Mouse (Mus musculus): ENCODE data around the gene Myo1c. TPM values are rescaled to one million over a fixed set of nuclear protein-coding genes. Genes with fewer than 3 reads are reported as not detected.

The Myo1c gene
- polyA plus RNA-seq, 1 experiment from 2014 or later: 65.3 TPM

GRCm38 (mm10) chr11:75669853-75670200, 19.5 kb downstream of the Myo1c start:
- Histone ChIP-seq H3K4me2 (replicated peaks) (no peak overlapping the region), H3K27ac (replicated peaks) (no peak overlapping the region), H3K27me3 (no peaks in the 10 kb centered on the region), H3K36me3 (peaks cover 88% of the 10 kb centered on the region), H3K9ac (no peak overlapping the region), H3K4me3 (replicated peaks) (no peak overlapping the region), H3K9me3 (replicated peaks) (no peaks in the 10 kb centered on the region), H3K4me1 (no peaks in the 10 kb centered on the region)
- 87% methylated on average over 12 of the region's 12 CpGs for whole genome bisulfite sequencing
- no peak for ATAC-seq (ENCODE audit: insufficient number of reproducible peaks, low FRiP score, low TSS enrichment, low read depth)

GRCm38 (mm10) chr11:75671426-75672180, 21.3 kb downstream of the Myo1c start:
- Histone ChIP-seq H3K4me2 (replicated peaks) (no peak overlapping the region), H3K4me1 (no peaks in the 10 kb centered on the region), H3K4me3 (replicated peaks) (no peak overlapping the region), H3K36me3 (peaks cover 72% of the 10 kb centered on the region), H3K9ac (no peak overlapping the region), H3K9me3 (replicated peaks) (no peaks in the 10 kb centered on the region), H3K27me3 (no peaks in the 10 kb centered on the region), H3K27ac (replicated peaks) (no peak overlapping the region)
- no peak for ATAC-seq (ENCODE audit: insufficient number of reproducible peaks, low FRiP score, low TSS enrichment, low read depth)
- WGBS: 87% methylated on average over 22 of the region's 22 CpGs

- Histone ChIP-seq H3K4me2 (replicated peaks) (no peak overlapping the region), H3K4me3 (replicated peaks) (no peak overlapping the region), H3K9me3 (replicated peaks) (no peaks in the 10 kb centered on the region), H3K27ac (replicated peaks) (no peak overlapping the region), H3K27me3 (no peaks in the 10 kb centered on the region), H3K36me3 (peaks cover 57% of the 10 kb centered on the region), H3K9ac (no peak overlapping the region), H3K4me1 (0 out of 2 replicates have a peak, but pooled peaks cover under 1% of the 10 kb centered on the region)
- no peak for ATAC-seq (ENCODE audit: insufficient number of reproducible peaks, low FRiP score, low TSS enrichment, low read depth)
- 93% methylated on average over 5 of the region's 5 CpGs for WGBS
Measured at GRCm38 (mm10) chr11:75673411-75673810, 23.1 kb downstream of the Myo1c start.

- Histone ChIP-seq H3K36me3 (peaks cover 42% of the 10 kb centered on the region), H3K4me1 (peaks cover 3% of the 10 kb centered on the region; the same call in 1 of the 2 replicates), H3K4me3 (replicated peaks) (no peak overlapping the region), H3K27ac (replicated peaks) (no peak overlapping the region), H3K27me3 (no peaks in the 10 kb centered on the region), H3K4me2 (replicated peaks) (no peak overlapping the region), H3K9ac (no peak overlapping the region), H3K9me3 (replicated peaks) (no peaks in the 10 kb centered on the region)
- no peak for ATAC-seq (ENCODE audit: insufficient number of reproducible peaks, low FRiP score, low TSS enrichment, low read depth)
- 88% methylated on average over 3 of the region's 3 CpGs for WGBS
Measured at GRCm38 (mm10) chr11:75674875-75675274, 24.6 kb downstream of the Myo1c start.

GRCm38 (mm10) chr11:75677881-75678746, 27.8 kb downstream of the Myo1c start:
- ATAC-seq (ENCODE audit: insufficient number of reproducible peaks, low FRiP score, low TSS enrichment, low read depth): no peak

GRCm38 (mm10) chr11:75678747-75679438, 28.6 kb downstream of the Myo1c start, which contains the start of gene Crk:
Crk (plus strand) TSS chr11:75679259.
- ATAC-seq (ENCODE audit: insufficient number of reproducible peaks, low FRiP score, low TSS enrichment, low read depth): peak; percentile 99
- 0% methylated on average over 55 of the region's 55 CpGs for WGBS
- peak within 1 kb of the TSS; percentile 67 for H3K4me2 ChIP-seq (replicated peaks)
- H3K9ac ChIP-seq: peak within 1 kb of the TSS; percentile 72
- H3K36me3 ChIP-seq: peaks cover 9% of the 10 kb centered on the region
- H3K27ac ChIP-seq (replicated peaks): peak within 1 kb of the TSS; percentile 90
- H3K4me3 ChIP-seq (replicated peaks): peak within 1 kb of the TSS; percentile 91
- no peaks in the 10 kb centered on the region for H3K27me3 ChIP-seq
- H3K4me1 ChIP-seq: peaks cover 14% of the 10 kb centered on the region
- H3K9me3 ChIP-seq (replicated peaks): no peaks in the 10 kb centered on the region

More at GRCm38 (mm10) chr11:75677881-75678746, 27.8 kb downstream of the Myo1c start:
- Histone ChIP-seq H3K4me1 (peaks cover 14% of the 10 kb centered on the region), H3K4me3 (replicated peaks) (peak overlapping the region; percentile 91), H3K36me3 (peaks cover 12% of the 10 kb centered on the region), H3K4me2 (replicated peaks) (peak overlapping the region; percentile 67), H3K9ac (no peak overlapping the region), H3K9me3 (replicated peaks) (no peaks in the 10 kb centered on the region), H3K27me3 (no peaks in the 10 kb centered on the region), H3K27ac (replicated peaks) (peak overlapping the region; percentile 34; the same call in 1 of the 2 replicates)
- WGBS: 88% methylated on average over 3 of the region's 3 CpGs

GRCm38 (mm10) chr11:75679439-75680171, 29.3 kb downstream of the Myo1c start:
- H3K9me3 ChIP-seq (replicated peaks): no peaks in the 10 kb centered on the region

GRCm38 (mm10) chr11:75684462-75684861, 34.2 kb downstream of the Myo1c start:
- H3K9ac ChIP-seq: no peak overlapping the region
- no peaks in the 10 kb centered on the region for H3K27me3 ChIP-seq
- no peaks in the 10 kb centered on the region for H3K9me3 ChIP-seq (replicated peaks)
- 93% methylated on average over 5 of the region's 5 CpGs for WGBS
- peaks cover 16% of the 10 kb centered on the region for H3K36me3 ChIP-seq
- no peak overlapping the region for H3K4me2 ChIP-seq (replicated peaks)
- peaks cover 13% of the 10 kb centered on the region for H3K4me1 ChIP-seq
- ATAC-seq (ENCODE audit: insufficient number of reproducible peaks, low FRiP score, low TSS enrichment, low read depth): no peak
- H3K4me3 ChIP-seq (replicated peaks): no peak overlapping the region
- no peak overlapping the region for H3K27ac ChIP-seq (replicated peaks)

More at GRCm38 (mm10) chr11:75679439-75680171, 29.3 kb downstream of the Myo1c start:
- Histone ChIP-seq H3K4me3 (replicated peaks) (peak overlapping the region; percentile 91), H3K4me1 (peaks cover 14% of the 10 kb centered on the region), H3K9ac (peak overlapping the region; percentile 72), H3K27me3 (no peaks in the 10 kb centered on the region), H3K4me2 (replicated peaks) (peak overlapping the region; percentile 67), H3K36me3 (peaks cover 13% of the 10 kb centered on the region), H3K27ac (replicated peaks) (peak overlapping the region; percentile 90)
- WGBS: under 1% methylated on average over 43 of the region's 43 CpGs
- ATAC-seq (ENCODE audit: insufficient number of reproducible peaks, low FRiP score, low TSS enrichment, low read depth): peak; percentile 66

GRCm38 (mm10) chr11:75684956-75685355, 34.7 kb downstream of the Myo1c start:
- WGBS: 73% methylated on average over 2 of the region's 2 CpGs
- H3K27me3 ChIP-seq: no peaks in the 10 kb centered on the region
- H3K36me3 ChIP-seq: peaks cover 16% of the 10 kb centered on the region
- H3K4me3 ChIP-seq (replicated peaks): no peak overlapping the region
- ATAC-seq (ENCODE audit: insufficient number of reproducible peaks, low FRiP score, low TSS enrichment, low read depth): no peak
- no peaks in the 10 kb centered on the region for H3K9me3 ChIP-seq (replicated peaks)
- H3K9ac ChIP-seq: no peak overlapping the region
- no peak overlapping the region for H3K27ac ChIP-seq (replicated peaks)
- H3K4me1 ChIP-seq: peaks cover 13% of the 10 kb centered on the region
- no peak overlapping the region for H3K4me2 ChIP-seq (replicated peaks)

GRCm38 (mm10) chr11:75687343-75687993, 37.2 kb downstream of the Myo1c start:
- Histone ChIP-seq H3K36me3 (peaks cover 30% of the 10 kb centered on the region), H3K9me3 (replicated peaks) (no peaks in the 10 kb centered on the region), H3K9ac (no peak overlapping the region), H3K27ac (replicated peaks) (peak overlapping the region; percentile 41; the same call in 1 of the 2 replicates), H3K4me3 (replicated peaks) (no peak overlapping the region), H3K27me3 (no peaks in the 10 kb centered on the region), H3K4me2 (replicated peaks) (no peak overlapping the region), H3K4me1 (0 out of 2 replicates have a peak, but pooled peaks cover 3% of the 10 kb centered on the region)
- ATAC-seq (ENCODE audit: insufficient number of reproducible peaks, low FRiP score, low TSS enrichment, low read depth): no peak
- WGBS: 52% methylated on average over 2 of the region's 2 CpGs

Measured in embryonic facial prominence, embryonic 15.5 days (tissue).